Mouse (Mus musculus) frontal cortex, adult 2 months (tissue): Measurements from ENCODE around the gene Gjc2. TPM values are rescaled to one million over a fixed set of nuclear protein-coding genes. Genes with fewer than 3 reads are reported as not detected.

Source experiments
- DNase-seq, 2 experiments: peaks; one replicate each; pipeline ENCODE4 v3.0.0; 2022; ENCODE audit warnings: low spot score in 1 of 2; ENCODE audit errors: extremely low spot score in 1 of 2
- polyA plus RNA-seq: library from polyadenylated mRNA; depleted of rRNA; stranded (reverse); fragments of >200 nt; gene quantifications from 2 replicates; pipeline ENCODE4 v1.2.3, GENCODE M21; 2012

Gene Gjc2
- polyA plus RNA-seq, 1 experiment = 13.8 TPM

DNA sequence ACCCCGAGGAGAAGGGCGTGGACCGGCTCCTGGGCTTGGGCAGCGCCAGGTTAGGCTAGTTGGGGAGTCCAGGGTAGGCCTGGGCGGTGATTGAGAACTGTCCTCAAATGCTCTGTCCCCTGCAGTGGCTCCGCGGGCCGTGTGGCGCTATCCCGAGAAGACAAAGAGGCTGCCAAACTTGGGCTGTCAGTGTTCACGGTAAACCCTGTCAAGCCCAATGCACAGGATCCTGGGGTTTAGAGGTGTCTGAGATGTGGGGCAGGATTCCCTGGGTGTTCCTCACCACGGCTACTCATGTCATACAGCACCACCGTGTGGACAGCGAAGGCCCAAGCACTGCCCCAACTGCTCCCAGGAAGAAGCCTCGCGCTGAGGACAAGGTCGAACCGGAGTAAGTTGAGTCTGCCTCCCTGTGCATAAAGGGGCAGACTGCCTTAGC is 26.0 kb upstream of the Gjc2 start:
- peak in 1 of 2 experiments; percentile 69 for DNase-seq

DNA sequence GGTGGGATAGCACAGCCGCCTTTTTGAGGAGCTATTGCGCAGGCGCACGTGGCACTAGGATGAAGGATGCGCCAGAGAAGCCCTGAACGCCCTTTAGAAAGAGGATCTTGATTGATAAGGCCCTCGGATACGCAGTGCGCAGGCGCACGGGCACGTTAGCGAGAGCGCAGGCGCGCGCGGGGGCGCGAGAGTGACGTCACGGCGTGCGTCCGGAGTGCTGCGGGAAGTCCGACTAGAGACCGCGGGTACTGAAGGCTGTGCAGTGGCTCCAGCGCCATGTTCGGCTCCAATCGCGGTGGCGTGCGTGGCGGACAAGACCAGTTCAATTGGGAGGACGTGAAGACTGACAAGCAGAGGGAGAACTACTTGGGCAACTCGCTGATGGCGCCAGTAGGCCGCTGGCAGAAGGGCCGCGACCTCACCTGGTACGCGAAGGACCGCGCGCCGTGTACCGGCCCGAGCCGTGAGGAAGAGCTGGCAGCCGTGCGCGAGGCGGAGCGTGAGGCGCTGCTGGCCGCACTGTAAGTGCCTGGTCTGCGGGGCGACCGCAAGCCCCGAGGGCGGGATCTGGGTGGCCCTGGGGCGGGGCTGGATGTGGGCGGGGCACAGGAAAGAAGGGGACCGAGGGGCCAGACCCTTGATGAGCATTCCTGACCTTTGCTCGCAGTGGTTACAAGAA is 25.3 kb upstream of the Gjc2 start, which contains the start of gene 2310033P09Rik:
2310033P09Rik (plus strand) TSS at position 169 of the 679 bp plus-strand sequence.
- DNase-seq = peak; percentile 91 to 96

DNA sequence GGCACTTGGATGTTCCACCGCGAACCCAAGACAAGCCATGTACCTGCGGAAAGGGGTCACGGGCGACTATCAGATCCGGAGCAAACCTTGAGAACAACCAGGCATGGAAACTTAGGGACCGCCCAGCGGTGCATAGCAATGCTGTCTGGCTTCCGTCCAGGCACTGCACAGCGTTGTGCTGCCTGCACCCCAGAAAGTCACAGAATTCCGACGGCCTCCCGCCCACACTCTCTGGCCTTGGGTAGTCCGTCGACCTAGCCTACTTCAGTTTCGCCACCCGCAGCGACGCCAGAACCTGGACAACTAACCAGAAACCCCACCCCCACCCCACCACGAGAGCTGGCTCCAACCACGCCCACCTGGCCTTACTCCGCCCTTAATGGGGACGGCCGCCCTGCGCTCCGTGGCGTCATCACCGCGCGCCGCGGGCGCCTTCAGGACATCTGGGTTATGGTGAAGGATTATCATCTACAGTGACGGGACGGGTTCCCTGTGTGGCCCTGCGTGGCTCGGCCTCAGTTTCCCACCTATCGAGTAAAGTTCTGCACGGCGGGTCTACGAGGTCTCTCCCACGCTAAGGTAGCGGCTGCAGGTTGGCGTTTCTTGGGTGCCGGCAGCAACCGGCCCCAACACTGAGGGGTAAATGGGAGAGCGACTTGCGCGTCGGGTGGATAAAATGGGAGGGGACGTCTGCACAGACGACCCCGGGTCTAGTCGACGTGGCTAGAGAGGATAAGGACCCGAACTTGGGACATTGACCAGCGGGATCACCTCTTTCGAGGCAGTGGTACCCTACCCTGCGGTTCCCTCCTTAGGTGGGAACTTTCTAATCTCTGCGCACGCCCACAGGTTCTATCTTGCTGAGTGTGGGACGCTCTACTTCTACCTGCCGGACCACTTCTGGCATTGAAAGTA is 19.3 kb upstream of the Gjc2 start, which contains the start of gene Mrpl55:
Mrpl55 (plus strand) TSS at position 406 of the 915 bp plus-strand sequence.
- peak; percentile 78 to 94 for DNase-seq

DNA sequence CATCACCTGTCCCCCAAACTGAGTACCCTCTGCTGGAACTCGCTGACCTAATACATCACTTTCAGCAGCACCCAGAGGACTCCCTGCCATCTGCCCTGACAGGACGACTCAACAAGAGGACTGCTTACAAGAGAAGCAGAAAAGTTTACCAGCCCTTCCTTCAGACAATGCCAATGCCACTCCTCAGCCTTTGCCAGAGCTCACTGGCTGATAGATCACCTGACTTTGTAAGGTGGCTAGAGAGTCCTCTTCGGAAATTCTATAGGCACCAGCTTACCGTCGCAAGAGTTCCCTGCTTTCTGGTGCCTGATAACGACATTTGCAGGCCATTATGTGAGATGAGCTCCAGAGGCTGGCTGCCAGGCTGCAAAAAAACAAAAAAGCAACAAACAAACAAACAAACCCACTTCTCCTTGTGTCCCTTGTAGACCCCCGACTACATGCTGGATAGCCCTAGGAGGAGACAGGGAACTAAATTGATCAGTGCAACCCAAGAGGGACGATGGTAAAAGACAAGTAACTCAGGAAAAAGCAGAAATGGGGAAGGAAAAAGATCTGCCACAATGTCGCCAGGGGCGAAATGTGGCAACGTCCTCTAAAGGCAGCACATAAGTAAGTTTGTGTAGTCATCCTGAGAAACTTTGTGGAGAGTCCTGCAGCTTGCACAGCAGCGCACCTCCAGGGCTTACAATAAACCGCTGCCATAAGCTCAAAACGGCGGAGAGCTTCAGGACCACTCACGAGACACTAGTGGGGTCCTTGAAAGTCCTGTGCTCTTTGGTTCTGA is 18.4 kb upstream of the Gjc2 start:
- no peak for DNase-seq

DNA sequence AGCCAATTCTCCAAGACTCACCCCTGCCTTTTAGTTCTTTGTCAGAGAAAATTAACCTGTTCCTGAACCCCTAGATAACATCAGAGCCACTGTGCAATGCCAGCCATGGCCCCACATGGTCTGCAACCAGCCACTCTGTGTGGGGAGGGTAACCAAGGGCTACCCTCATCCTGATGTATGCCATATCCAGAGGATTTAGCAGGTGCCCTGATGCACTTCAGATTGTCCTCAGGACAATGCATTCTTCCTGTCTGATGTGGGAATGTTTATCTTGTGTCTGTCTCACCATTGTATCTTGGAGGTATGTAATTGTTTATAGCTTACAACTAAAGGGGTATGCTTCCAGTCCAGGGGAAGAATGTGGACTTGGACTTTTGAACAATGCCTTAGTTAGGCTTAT is 13.2 kb upstream of the Gjc2 start:
- DNase-seq = no peak

DNA sequence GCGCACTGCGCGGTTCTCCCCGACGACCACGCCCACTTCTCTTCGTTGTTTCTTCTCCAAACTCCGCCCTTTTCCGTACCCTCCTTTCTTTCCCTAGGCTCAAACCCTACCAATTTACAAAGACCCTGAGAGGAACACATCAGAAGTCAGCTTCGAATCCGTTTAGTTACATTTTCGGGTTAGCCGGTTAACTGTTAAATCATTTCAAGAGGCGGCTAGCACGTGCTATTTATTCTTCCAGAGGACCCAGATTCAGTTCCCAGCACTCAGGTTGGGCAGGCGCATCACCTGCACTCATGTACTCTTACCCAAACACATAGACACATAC is 9.0 kb upstream of the Gjc2 start, which contains the start of gene Guk1:
Guk1 (minus strand) TSS at position 154 of the 328 bp plus-strand sequence.
- DNase-seq = no peak

DNA sequence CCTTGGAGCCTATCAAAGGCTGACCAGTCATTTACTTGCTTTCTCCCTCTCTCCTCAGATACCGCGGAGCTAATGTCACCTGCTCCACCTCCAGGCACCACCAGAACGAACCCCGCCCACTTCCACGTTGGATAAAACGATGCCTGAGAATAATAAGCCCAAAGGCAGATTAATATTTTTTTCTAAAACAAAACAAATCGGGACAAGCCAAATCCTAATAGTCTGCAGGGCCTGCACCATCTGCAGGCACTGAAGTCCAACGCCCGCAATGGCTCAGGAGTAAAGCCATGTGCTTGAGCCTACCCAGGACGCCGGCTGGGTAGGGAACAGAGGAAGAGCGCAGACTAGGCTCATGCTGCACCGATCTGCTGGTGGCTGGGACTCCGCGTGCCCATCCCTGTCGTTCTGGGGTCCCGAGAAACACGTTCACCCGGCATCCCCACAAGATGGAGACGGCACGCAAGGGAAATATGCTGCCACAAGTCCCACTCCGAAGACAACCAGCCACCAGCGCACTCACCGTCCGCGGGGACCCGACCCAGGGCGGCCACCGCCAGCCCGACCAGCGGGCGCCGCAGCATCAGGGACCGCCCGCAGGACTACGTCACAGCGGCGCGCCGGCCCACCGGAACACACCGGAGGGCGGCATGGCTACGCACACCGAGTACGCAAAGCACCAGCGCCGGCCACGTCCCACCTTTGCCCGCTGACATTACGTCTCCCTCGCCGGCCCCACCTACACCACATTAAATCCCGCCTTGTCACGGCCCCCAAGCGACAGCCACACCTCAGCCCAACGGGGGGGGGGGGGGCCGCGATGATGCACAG is 8.4 kb upstream of the Gjc2 start:
- peak; percentile 89 to 90 for DNase-seq

DNA sequence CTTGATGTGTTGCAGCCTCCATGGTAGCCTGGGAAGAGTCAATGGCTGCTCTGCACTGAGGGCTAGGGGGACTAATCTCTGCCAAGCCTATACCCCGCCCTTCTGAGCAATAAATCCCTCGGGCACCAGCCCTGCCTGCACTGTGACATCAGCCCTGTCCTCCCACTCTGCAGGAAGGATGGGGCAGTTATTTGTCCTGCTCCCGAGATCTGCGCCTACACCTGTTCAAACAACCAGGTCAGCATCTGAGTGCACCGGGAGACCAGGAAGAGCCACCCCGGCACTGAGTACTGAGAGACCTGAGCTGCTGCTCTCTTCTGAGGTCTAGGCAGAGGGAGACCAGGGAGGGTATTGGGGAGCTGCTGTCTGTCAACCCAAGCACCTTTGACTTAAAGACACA is 4.7 kb upstream of the Gjc2 start:
- no peak for DNase-seq

DNA sequence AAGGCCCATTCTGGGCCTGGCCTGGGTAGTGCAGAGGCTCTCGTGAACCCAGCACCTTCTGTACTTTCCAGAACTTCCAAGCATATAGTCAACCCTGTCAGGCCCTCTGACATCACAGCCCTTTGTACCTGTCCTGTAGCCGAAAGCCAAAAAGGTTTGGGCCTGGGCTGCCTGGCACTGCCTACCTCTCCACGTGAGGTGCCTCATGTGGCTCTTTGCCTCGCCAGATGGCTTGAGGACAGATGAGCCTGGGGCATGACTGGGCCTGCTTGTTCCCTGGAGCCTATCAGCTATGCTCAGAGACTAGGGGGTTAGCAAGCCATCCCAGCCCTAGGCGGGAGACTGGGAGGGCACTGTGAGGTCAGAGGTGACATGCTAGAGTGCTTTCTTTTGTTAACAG is 2.5 kb upstream of the Gjc2 start:
- no peak for DNase-seq

DNA sequence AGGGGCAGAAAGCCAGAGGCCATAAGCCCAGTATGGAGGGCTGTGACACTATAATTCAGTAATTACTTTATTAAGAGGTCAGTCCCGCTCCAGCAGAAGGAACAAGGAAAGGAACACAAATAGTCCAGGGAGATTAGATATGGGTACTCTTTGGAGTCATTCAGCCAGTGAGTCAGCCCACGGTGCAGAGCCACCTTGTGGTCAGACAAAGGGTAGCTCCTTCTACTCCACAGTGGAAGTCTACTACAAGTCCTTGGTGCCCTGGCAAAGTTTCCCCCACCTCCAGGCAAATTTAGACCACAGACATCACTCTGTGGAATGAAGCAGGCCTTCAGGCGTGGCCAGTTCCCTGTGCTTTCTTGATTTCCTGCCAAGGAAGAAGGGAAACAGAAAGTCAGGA is 808 bp upstream of the Gjc2 start:
- DNase-seq = peak in 1 of 2 experiments; percentile 71

DNA sequence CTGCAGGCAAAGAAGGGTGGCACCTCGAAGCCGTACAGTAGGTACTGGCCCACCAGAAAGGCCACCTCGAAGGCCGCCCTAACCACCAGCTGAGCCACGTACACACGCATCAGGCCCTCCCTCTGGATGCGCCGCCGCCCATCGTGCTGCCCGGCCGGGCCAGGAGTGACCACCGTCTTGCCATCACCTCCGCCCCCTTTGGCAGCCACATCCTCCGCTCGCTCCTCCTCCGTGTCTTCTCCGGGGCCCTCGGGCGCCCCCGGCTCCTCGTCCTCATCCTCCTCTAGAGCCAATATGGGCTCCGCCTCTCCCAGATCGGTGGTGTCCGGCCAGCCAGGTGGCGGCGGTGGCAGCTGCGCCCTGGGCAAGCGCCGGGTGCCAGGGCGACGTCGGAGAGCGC is 6.1 kb downstream of the Gjc2 start:
- no peak for DNase-seq

DNA sequence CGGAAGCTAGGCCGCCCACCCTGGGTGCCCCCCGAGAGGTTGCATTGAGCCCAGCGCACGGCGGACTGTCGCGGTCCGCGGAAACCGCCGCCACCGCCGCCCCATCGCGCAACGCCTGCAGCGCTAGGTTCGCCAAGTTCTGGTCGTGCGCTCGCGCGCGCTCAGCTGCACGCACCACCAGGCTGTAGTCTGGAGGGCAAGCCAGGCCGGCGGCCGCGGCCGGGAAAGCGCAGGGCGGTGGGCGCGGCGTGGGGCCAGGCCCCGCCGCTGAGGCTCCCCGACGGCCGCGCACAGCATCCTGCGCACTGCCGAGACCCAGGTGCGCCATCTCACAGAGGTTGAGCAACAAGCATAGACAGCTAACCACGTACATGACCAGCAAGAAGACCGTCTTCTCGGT is 6.5 kb downstream of the Gjc2 start:
- DNase-seq = no peak

DNA sequence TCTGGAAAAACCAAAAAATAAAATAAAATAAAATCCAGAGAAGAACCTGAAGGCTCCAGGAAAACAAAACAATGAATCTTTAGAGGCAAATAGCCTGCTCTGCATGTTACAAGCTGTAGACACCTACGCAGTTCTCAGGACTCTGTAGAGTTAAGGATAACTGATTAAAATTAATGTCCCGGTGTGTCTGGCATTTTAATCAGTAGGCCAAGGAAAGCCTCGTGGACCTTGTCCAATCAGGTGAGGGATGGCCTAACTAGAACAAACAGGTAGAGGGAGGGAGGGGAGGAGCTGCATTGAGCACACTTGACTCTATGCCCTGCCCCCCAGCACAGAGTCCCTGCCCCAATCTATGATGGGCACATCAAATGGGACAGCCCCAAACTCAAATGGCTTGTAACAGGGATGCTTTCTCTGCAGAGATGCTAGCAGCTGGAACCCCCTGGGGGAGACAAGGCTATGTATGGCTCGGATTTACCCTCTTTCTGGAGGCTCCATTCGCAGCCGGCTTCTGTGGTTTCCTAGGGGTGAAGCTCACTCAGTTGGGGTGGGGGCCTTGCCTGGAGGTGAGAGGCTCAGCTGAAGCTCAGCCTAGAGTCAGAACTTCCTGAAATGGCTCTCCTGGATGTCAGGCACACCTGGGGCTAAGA is 8.7 kb downstream of the Gjc2 start:
- no peak for DNase-seq

DNA sequence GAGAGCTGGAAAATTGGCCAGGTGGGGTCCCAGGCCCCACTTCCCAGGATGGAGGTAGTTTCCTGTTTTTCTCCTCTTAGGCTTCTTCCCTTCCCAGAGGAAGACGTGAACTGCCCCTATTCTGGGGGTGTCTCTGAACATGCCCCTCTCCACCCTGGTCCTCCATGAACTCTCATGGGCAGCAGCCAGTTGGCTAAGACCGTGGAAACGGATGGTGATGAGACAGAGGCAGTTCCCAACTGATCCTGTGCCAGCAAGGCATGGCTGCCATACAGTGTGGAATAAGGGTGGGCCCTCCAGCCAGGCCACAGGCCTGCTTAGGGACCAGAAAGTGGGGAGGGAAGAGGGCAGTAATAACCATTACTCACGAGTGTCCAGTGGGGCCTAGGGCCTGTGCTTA is 12.5 kb downstream of the Gjc2 start:
- no peak for DNase-seq

DNA sequence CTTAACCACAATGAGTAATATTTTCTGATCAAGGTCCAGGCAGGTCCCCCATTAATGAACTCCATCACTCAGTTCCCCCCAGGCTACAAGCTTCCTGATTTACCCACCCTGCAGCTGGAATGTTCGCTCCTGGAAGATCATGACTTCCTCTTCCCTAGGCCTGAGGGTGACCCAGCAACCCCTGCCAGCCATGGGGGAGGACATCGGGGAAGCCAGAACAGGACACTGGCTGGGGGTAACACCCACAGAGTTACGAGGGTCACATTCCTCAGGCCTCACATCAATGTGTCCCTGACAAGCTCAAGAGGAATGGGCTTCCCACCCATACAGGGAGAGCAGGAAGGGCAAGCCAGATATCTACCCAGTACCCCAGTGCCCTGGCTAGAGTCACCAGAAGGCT is 13.2 kb downstream of the Gjc2 start:
- DNase-seq = no peak

DNA sequence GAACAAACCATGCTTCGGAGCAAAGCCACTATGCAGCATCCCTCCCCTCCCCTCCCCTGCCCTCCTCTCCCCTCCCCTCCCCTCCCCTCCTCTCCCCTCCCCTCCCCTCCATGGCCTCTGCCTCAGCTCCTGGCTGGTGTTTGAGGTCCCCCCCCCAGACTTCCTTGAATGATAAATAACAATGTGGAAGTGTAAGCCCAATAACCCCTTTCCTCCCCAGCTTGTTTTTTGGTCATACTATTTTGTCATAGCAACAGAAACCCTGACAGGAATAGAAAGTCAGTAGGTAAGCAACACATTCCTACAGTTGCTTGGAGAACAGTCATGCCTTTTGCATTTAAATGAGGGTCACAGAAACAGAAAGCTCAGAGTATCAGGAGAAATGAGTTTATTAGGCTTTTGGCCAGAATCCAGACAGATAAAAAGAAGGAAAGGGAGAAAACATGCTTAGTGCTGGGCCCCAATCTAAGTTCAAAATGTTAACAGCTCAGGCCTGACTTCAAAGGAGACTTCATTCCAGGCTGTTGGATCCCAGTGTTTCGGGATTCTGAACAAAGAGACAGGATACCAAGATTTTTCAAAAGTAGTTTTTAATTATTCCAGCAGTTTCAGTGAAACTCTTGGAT is 17.3 kb downstream of the Gjc2 start:
- DNase-seq = no peak

DNA sequence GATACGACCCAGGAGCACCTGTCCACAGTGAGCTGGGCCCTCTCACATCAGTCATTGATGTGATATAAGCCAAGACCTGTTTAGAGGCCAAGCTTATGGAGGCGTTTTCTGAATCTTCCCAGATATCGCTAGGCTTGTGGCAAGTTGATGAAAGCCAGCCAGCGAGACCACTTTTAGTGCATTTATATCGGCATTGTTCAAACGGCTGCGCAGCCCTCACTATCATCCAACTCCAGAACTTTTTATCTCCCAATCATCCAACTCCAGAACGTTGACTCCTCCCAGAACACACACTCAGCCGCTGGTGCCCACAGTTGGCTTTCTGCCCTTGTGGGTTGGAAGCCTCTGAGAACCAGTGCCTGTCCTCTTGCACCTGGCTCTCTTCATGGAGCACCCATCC is 18.6 kb downstream of the Gjc2 start:
- no peak for DNase-seq

DNA sequence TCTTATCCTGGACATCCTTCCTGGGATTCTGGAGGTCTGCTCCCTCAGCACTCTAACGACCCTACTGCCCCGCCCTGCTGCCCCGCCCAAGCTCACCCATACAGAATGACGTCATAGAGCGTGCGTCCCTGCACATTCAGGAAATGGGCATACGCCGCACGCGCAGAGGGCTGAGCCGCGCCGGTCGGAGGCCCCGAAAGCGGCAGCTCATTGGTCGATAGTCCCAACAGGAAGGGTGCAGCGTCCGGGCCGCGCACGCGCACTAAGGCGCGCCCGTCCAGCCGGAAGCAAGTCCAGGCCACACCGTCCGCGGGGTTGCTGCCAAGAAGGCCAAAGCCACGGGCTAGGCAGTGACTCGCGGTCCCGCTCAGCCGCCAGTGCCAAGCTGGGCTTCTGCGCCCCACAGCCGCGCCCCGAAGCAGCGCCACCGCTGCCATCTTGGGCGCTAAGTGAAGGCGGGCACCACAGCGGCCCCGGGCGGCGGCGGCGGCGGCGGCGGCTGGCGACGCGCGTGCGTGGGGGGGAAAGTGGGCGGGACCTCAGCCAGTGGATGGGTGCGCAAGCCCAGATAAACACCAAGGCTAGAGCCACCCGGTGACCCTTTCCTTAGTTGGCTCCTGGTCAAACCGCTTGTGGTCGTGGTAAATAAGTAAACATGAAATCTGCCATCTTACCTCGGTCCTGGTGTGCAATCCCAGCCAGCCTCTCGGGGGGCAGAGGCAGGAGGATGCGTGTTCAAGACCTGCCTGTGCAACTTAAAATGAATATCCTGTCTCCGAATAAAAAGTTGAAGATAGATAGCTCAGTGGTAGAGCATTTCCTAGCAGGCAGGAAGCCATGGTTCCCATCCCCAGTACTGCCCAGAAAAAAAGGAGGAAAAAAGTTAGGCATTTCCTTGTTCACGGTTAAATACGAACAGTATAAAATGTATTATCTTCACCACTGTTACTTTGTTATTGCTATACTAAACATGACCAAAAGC is 19.5 kb downstream of the Gjc2 start, which contains the start of gene Iba57:
Iba57 (minus strand) TSS at position 485 of the 982 bp plus-strand sequence.
- DNase-seq = peak; percentile 99
